Mouse (Mus musculus): ENCODE data around the gene Ipp.

The Ipp gene

GRCm38 (mm10) chr4:116507425-116508218, at the start of gene Ipp:
TSS of gene Ipp (plus strand) at chr4:116507549.
- peak; percentile 96 for DNase-seq (ENCODE audit: low spot score)

- DNase-seq (ENCODE audit: low spot score): no peak
Measured at GRCm38 (mm10) chr4:116461943-116462342, 45.4 kb upstream of the Ipp start.

- peak; percentile 59 for DNase-seq (ENCODE audit: low spot score)
Measured at GRCm38 (mm10) chr4:116463231-116464125, 43.9 kb upstream of the Ipp start.

- peak; percentile 91 for DNase-seq (ENCODE audit: low spot score)
Measured at GRCm38 (mm10) chr4:116464126-116464981, 43.0 kb upstream of the Ipp start, which contains the start of gene Mast2. TSS of gene Mast2 (minus strand) at chr4:116464183.

GRCm38 (mm10) chr4:116481322-116481721, 26.0 kb upstream of the Ipp start:
- DNase-seq (ENCODE audit: low spot score): no peak

- DNase-seq (ENCODE audit: low spot score): peak; percentile 23
Measured at GRCm38 (mm10) chr4:116483476-116483875, 23.9 kb upstream of the Ipp start.

GRCm38 (mm10) chr4:116491119-116491536, 16.2 kb upstream of the Ipp start:
- no peak for DNase-seq (ENCODE audit: low spot score)

GRCm38 (mm10) chr4:116491886-116492285, 15.5 kb upstream of the Ipp start:
- DNase-seq (ENCODE audit: low spot score): no peak

GRCm38 (mm10) chr4:116492460-116492859, 14.9 kb upstream of the Ipp start:
- no peak for DNase-seq (ENCODE audit: low spot score)

- no peak for DNase-seq (ENCODE audit: low spot score)
Measured at GRCm38 (mm10) chr4:116493646-116494045, 13.7 kb upstream of the Ipp start.

- no peak for DNase-seq (ENCODE audit: low spot score)
Measured at GRCm38 (mm10) chr4:116499978-116500377, 7.4 kb upstream of the Ipp start.

GRCm38 (mm10) chr4:116506886-116507424, 394 bp upstream of the Ipp start:
- DNase-seq (ENCODE audit: low spot score): no peak

GRCm38 (mm10) chr4:116531109-116531508, 23.8 kb downstream of the Ipp start:
- no peak for DNase-seq (ENCODE audit: low spot score)

- no peak for DNase-seq (ENCODE audit: low spot score)
Measured at GRCm38 (mm10) chr4:116536351-116536750, 29.0 kb downstream of the Ipp start.

- no peak for DNase-seq (ENCODE audit: low spot score)
Measured at GRCm38 (mm10) chr4:116537737-116538136, 30.4 kb downstream of the Ipp start.

GRCm38 (mm10) chr4:116550432-116550831, 43.1 kb downstream of the Ipp start:
- DNase-seq (ENCODE audit: low spot score): no peak

- no peak for DNase-seq (ENCODE audit: low spot score)
Measured at GRCm38 (mm10) chr4:116553035-116553434, 45.7 kb downstream of the Ipp start.

- peak; percentile 93 for DNase-seq (ENCODE audit: low spot score)
Measured at GRCm38 (mm10) chr4:116555413-116556300, 48.3 kb downstream of the Ipp start, which contains the start of gene Tmem69. TSS of gene Tmem69 (minus strand) at chr4:116555936.

- DNase-seq (ENCODE audit: low spot score): peak; percentile 97
Measured at GRCm38 (mm10) chr4:116556561-116557305, 49.4 kb downstream of the Ipp start.

All from embryo, embryonic 10.5 days (tissue).